Mouse (Mus musculus) embryonic stem cell, embryonic (primary cell): ENCODE measurements around the gene Wfdc17.

ENCODE experiments used
- CTCF ChIA-PET, 4 experiments: fragments of 300-600 bp in 2 of 4; fragments of 350-600 bp in 2 of 4; sonication (Branson Sonifier 250); formaldehyde crosslinking; loops; one replicate each; lab custom pipeline; 2022; ENCODE audit warnings: inconsistent platforms in 2 of 4; lab: Charles Lee
- POLR2A ChIA-PET, 4 experiments: fragments of 300-600 bp in 2 of 4; fragments of 350-600 bp in 2 of 4; sonication (Branson Sonifier 250); formaldehyde crosslinking; loops; one replicate each; lab custom pipeline; 2022; ENCODE audit warnings: antibody characterized with exemption in 4 of 4, inconsistent platforms in 1 of 4; lab: Charles Lee

Wfdc17 gene

DNA sequence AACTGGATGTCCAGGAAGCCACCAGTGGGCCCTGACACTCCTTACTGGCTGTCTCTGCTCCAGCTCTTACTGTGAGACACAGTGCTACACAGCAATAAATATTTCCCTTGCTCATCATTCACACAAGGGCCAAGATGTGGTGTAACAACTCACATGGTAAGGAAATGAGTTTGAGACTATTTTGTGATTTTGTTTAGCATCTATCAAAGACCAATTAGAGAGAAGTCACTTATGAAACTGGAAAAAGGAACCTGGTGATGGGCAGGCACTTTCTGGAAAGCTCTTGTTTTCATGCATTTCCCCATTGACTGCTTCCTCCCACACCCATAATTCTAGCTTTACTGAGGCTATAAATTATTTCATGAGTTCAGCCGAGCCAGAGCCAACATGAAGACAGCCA, at the start of gene Wfdc17:
Gene Wfdc17 (plus strand): TSS at position 287 of the 400 bp plus-strand sequence.
- POLR2A ChIA-PET: interaction anchor here in 1 of 4 experiments (0.6 to 1.0 kb wide), 2 partner anchors 9 to 42 kb away, joined by 3 read pairs; no protein-coding TSS in a partner anchor
- CTCF ChIA-PET: interaction anchor here in 1 of 4 experiments (0.8 to 1.2 kb wide), 2 partner anchors 9 to 17 kb away, joined by 4 read pairs; no protein-coding TSS in a partner anchor

GRCm38 (mm10) chr11:83654606-83655005, 49.2 kb upstream of the Wfdc17 start:
- ChIA-PET POLR2A (no interaction called here), CTCF (no interaction called here)

- ChIA-PET POLR2A (interaction anchor here in 1 of 4 experiments (1.1 kb wide), 1 partner anchor 386 kb away, joined by 3 read pairs; no protein-coding TSS in a partner anchor), CTCF (no interaction called here)
Measured at GRCm38 (mm10) chr11:83657508-83657907, 46.3 kb upstream of the Wfdc17 start.

GRCm38 (mm10) chr11:83658797-83659196, 45.0 kb upstream of the Wfdc17 start:
- POLR2A ChIA-PET: no interaction called here
- CTCF ChIA-PET: no interaction called here

GRCm38 (mm10) chr11:83662204-83662603, 41.6 kb upstream of the Wfdc17 start, which contains the start of gene Ccl4:
TSS of gene Ccl4 (plus strand) at chr11:83662584.
- ChIA-PET CTCF (interaction anchor here in 1 of 4 experiments (1.1 kb wide), 1 partner anchor 106 kb away, joined by 3 read pairs; no protein-coding TSS in a partner anchor), POLR2A (no interaction called here)

DNA sequence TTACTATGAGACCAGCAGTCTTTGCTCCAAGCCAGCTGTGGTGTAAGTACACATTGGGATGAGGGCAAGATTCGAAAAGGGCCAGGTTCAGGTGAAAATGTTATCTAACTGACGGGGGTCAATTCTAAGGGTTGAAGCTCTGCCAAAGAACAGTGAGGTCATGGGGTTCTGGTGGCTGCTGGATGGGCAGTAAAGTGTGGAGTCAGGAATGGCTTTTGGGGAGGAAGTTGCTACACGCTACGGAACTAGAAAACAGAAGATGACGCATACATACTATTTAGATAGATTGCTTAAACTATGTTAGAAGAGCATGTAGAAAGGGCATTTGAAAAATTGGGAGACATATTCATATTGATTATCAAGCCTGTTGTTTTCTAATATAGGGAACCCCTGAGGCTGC, 40.3 kb upstream of the Wfdc17 start:
- ChIA-PET CTCF (no interaction called here), POLR2A (no interaction called here)

GRCm38 (mm10) chr11:83671743-83672142, 32.0 kb upstream of the Wfdc17 start:
- ChIA-PET POLR2A (no interaction called here), CTCF (no interaction called here)

DNA sequence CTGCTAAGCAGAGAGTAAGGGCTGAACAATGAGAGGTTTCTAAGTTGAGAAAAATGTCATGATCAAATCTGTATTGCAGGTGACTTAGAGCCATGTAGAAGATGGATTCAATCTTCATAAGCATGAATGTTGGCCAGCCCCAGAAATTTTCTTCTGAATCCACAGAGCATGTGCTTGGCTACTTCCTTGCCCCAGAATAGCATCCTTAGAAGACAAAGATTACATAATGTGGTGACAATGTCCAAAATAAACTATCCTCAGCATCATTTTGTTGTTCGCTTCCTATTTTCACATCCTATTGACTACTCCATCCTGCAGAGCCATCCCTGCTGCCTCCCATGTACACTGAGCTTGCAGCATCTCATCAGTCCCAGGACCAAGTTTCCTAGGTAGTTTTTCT, 28.1 kb upstream of the Wfdc17 start:
- ChIA-PET CTCF (no interaction called here), POLR2A (interaction anchor here in 1 of 4 experiments (0.7 kb wide), 1 partner anchor 109 kb away, joined by 3 read pairs; no protein-coding TSS in a partner anchor)

DNA sequence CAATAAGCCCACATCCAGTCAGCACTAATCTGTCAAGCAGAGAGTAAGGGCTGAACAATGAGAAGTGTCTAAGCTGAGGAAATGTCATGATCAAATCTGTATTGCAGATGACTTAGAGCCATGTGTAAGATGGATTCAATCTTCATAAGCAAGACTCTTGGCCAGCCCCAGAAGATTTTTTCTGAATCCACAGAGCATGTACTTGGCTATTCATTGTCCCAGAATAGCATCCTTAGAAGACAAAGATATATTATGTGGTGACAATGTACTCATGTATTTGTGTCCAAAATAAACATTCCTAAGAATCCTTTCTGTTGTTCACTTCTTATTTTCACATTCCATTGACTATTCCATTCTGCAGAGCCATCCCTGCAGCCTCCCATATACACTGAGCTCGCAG, 13.9 kb upstream of the Wfdc17 start:
- ChIA-PET POLR2A (interaction anchor here in 2 of 4 experiments (0.6 kb wide), 2 partner anchors 125 to 695 kb away, joined by 3 read pairs; no protein-coding TSS in a partner anchor), CTCF (no interaction called here)

DNA sequence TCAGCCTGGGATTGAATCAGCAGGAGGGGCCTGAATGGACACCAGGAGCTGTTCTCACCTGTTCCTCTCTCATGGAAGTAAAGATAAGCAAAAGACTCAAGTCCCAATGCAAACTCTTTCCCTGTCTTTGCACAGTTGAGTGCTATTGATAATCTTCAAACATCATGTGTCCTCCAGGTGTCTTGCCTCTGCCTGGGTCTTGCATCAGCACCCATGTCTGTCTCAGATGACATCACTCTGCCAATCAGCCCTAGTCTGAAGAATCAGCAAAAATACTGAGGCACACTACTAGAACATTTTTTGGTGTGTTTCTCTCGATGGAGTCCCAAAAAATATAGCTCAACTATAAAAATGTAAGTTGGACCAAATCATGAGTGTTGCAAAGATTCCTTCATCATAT, 11.8 kb upstream of the Wfdc17 start:
- ChIA-PET CTCF (no interaction called here), POLR2A (interaction anchor here in 1 of 4 experiments (0.6 kb wide), 1 partner anchor 73 kb away, joined by 3 read pairs; no protein-coding TSS in a partner anchor)

GRCm38 (mm10) chr11:83708715-83709114, 4.9 kb downstream of the Wfdc17 start, which contains the start of gene Wfdc18:
TSS of gene Wfdc18 (plus strand) at chr11:83709015.
- ChIA-PET CTCF (no interaction called here), POLR2A (no interaction called here)

DNA sequence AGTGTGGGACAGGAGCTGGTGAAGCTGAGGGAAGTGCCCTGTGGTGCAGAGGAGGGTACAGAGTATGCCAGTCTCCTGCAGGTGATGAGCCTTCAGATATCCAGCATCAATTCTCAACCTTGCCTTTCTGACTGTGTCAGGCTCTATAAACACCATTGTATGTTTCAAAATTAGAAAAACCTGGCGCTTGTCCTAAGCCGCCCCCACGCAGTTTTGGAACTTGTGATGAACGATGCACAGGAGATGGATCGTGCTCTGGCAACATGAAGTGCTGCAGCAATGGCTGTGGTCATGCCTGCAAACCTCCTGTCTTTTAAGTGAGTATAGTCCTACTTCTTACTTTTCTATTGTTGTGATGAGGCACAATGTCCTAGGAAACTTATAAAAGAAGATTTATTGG, 5.9 kb downstream of the Wfdc17 start:
- CTCF ChIA-PET: no interaction called here
- POLR2A ChIA-PET: no interaction called here

- CTCF ChIA-PET: no interaction called here
- POLR2A ChIA-PET: no interaction called here
Measured at GRCm38 (mm10) chr11:83712671-83713070, 8.9 kb downstream of the Wfdc17 start.

GRCm38 (mm10) chr11:83713925-83714324, 10.1 kb downstream of the Wfdc17 start:
- ChIA-PET CTCF (no interaction called here), POLR2A (no interaction called here)

GRCm38 (mm10) chr11:83717042-83717665, 13.4 kb downstream of the Wfdc17 start:
- CTCF ChIA-PET: no interaction called here
- POLR2A ChIA-PET: no interaction called here

GRCm38 (mm10) chr11:83720766-83721165, 17.0 kb downstream of the Wfdc17 start:
- POLR2A ChIA-PET: interaction anchor here in 3 of 4 experiments (0.6 kb wide), 4 partner anchors 20 to 850 kb away, joined by 3 to 9 read pairs (median 4); no protein-coding TSS in a partner anchor
- CTCF ChIA-PET: interaction anchor here in 1 of 4 experiments (0.6 kb wide), 1 partner anchor 1256 kb away, joined by 3 read pairs; no protein-coding TSS in a partner anchor

DNA sequence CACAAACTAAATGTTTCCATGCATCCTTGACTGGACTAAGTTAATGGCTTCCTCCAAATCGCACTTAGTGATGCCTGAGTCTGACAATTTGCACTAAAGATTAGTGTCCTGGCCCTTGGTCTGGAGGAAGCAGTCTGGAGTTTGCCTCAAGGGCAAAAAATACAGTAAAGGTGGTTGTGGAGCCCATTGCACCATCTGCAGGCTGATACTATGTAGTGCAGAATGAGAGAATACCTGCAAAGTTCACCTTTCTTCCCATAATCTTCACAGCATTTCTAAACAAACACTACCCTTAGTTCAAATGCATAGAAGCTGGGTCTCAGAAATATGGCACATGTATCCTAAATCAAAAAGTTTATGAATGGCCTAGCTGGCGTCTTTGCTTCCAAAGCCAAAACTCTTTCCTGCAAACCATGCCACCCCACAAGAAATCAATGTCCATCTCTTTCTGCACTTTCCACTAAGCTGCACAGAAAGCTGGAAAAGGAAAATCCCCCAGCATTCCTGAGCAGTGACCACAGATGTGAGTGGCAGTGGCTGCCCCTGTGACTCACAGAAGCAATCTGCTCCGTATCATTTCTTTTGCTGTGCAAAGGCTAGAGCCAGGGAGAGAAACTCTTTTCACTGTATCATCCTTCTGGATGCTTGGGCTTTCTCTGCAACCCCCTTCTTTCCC, 25.1 kb downstream of the Wfdc17 start:
- ChIA-PET POLR2A (interaction anchor here in 1 of 4 experiments (0.7 kb wide), 1 partner anchor 172 kb away, joined by 3 read pairs; no protein-coding TSS in a partner anchor), CTCF (interaction anchor here in 2 of 4 experiments (0.7 to 1.8 kb wide), 3 partner anchors 152 to 286 kb away, joined by 3 to 11 read pairs (median 5); no protein-coding TSS in a partner anchor)

GRCm38 (mm10) chr11:83731116-83731515, 27.3 kb downstream of the Wfdc17 start:
- POLR2A ChIA-PET: no interaction called here
- CTCF ChIA-PET: no interaction called here

- POLR2A ChIA-PET: no interaction called here
Measured at GRCm38 (mm10) chr11:83733071-83733640, 29.4 kb downstream of the Wfdc17 start.

More at GRCm38 (mm10) chr11:83733071-83733640, 29.4 kb downstream of the Wfdc17 start:
- CTCF ChIA-PET: interaction anchor here in 2 of 4 experiments (0.5 to 0.9 kb wide), 2 partner anchors 11 to 364 kb away, joined by 4 read pairs; no protein-coding TSS in a partner anchor
